Comparison of ENCODE assay signal across 22 mouse cellular contexts in the genomic region with DNA sequence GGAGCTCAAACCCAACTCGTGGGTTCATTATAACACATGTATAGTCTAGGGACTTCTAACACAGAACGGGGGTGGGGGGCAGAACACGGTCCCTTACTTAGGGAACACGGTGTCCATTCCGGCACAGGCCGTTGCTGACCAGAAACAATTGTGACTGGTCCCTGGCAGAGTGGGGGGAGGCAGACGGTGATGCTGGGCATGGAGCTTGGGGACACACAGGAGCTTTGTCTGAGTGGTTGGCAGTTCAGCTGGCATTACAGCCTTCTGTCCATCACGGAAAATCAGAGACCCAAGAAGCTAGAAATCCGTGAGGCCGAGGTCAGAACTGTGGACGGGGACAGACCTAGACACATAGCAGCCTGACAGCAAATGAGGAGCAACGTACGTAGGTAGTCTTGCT. TPM values are rescaled to one million over a fixed set of nuclear protein-coding genes. Genes with fewer than 3 reads are reported as not detected.
A peak's percentile ranks its signal among the peaks of the same experiment; 100 is the strongest.
DNase-seq lines count a peak whose midpoint lies in the region; ATAC-seq and TF ChIP-seq lines count a peak whose summit lies in the region.
"Had no signal": no experiment of that assay in that cellular context is flagged by ENCODE, and none has a peak within 500 bp of the region (broad histone marks: within the 10 kb centered on the region; RNA-seq: fewer than 3 reads in every experiment).

No protein-coding gene starts in this region.

- H3K9ac ChIP-seq in forebrain, embryonic 11.5 days (ENCODE audit: low read length), result no peak overlapping the region
- H3K9ac ChIP-seq: heart, embryonic 15.5 days; hindbrain, embryonic 13.5 days had no signal

- H3K27ac ChIP-seq in layer of hippocampus, adult 2 months, result peak overlapping the region; percentile 67; the same call in 1 of the 2 replicates
- H3K27ac ChIP-seq in forebrain, embryonic 11.5 days (ENCODE audit: low read depth, low read length), result no peak overlapping the region
- H3K27ac ChIP-seq: embryonic facial prominence, embryonic 10.5 days; heart, adult 2 months; heart, embryonic 15.5 days; hindbrain, embryonic 13.5 days; hindbrain, postnatal 0 days had no signal

- no peaks in the 10 kb centered on the region for H3K36me3 ChIP-seq in forebrain, embryonic 11.5 days (ENCODE audit: control insufficient read depth, insufficient read depth, low read length)
- H3K36me3 ChIP-seq: embryonic facial prominence, embryonic 10.5 days; heart, embryonic 15.5 days; hindbrain, embryonic 13.5 days had no signal

- no peak overlapping the region for H3K4me2 ChIP-seq in forebrain, embryonic 11.5 days (ENCODE audit: low read depth, low read length, severe bottlenecking)
- H3K4me2 ChIP-seq: heart, embryonic 11.5 days; heart, embryonic 15.5 days; hindbrain, embryonic 13.5 days had no signal

- no peak for ATAC-seq in forebrain, embryonic 11.5 days (replicated peaks; ENCODE audit: low FRiP score)
- ATAC-seq: forebrain, embryonic 14.5 days; hindbrain, postnatal 0 days had no signal

- no peak overlapping the region for H3K4me3 ChIP-seq in layer of hippocampus, adult 2 months
- H3K4me3 ChIP-seq in forebrain, embryonic 11.5 days (ENCODE audit: low read depth, low read length), result no peak overlapping the region
- H3K4me3 ChIP-seq: embryonic facial prominence, embryonic 10.5 days; heart, adult 2 months; heart, embryonic 15.5 days; hindbrain, embryonic 13.5 days had no signal

- 87% methylated on average over 13 of the region's 13 CpGs for WGBS in forebrain, embryonic 11.5 days

- H3K4me1 ChIP-seq in forebrain, embryonic 11.5 days (replicated peaks; ENCODE audit: control insufficient read depth, insufficient read depth, low read length), result peaks cover 5% of the 10 kb centered on the region; the same call in 1 of the 2 replicates
- H3K4me1 ChIP-seq: embryonic facial prominence, embryonic 10.5 days; heart, embryonic 15.5 days had no signal

- H3K27me3 ChIP-seq in forebrain, embryonic 11.5 days (ENCODE audit: control insufficient read depth, insufficient read depth, low read length), result no peaks in the 10 kb centered on the region
- H3K27me3 ChIP-seq: heart, embryonic 15.5 days had no signal

- no peak for TF ChIP-seq CTCF in layer of hippocampus, adult 2 months (conservative IDR thresholded peaks at IDR 0.05)

- no peaks in the 10 kb centered on the region for H3K9me3 ChIP-seq in forebrain, embryonic 11.5 days (ENCODE audit: control insufficient read depth, low read length)
- H3K9me3 ChIP-seq: embryonic facial prominence, embryonic 10.5 days; heart, embryonic 15.5 days; hindbrain, embryonic 13.5 days had no signal

- DNase-seq in layer of hippocampus, adult 2 months (ENCODE audit: low spot score in 2 of 2), result no peak
- DNase-seq in layer of hippocampus, adult 9-10 months (ENCODE audit: low spot score), result no peak
- peak; percentile 38 for DNase-seq in right cerebral cortex, adult 18-20 months
- DNase-seq in right cerebral cortex, postnatal 4 days, result no peak
- DNase-seq in layer of hippocampus, postnatal 36 days, result peak; percentile 21 to 37
- DNase-seq in forebrain, embryonic 11.5 days (ENCODE audit: low spot score), result no peak
- DNase-seq: adrenal gland, adult 2 months; adrenal gland, postnatal 36 days; cerebellum, adult 11-12 months; cerebellum, adult 9-11 months; cerebellum, postnatal 36 days; gastrocnemius, postnatal 10 days; heart, adult 2 months; heart, postnatal 14 days had no signal

RNA-seq across cellular contexts. Expression of gene Mobp, which starts 5.0 kb away (rescaled TPM):
- total RNA-seq in layer of hippocampus, adult 2 months (2021), result 100 to 1,000 TPM; 305 to 312 TPM
- 100 to 1,000 TPM; 456 to 539 TPM for total RNA-seq in layer of hippocampus, postnatal 36 days (2021)
- polyA plus RNA-seq in forebrain, embryonic 11.5 days (2014; fragmentation: Nextera tagmentation; extraction: Ambion mirVana), result 1.9 and 3.2 TPM in 2 replicates
- total RNA-seq: heart, adult 2 months; heart, postnatal 14 days; hematopoietic stem cell, adult 5-6 weeks had no signal
- polyA plus RNA-seq: adrenal gland, adult 2 months; heart, adult 2 months; heart, embryonic 11.5 days; hindbrain, embryonic 13.5 days had no signal

RNA-seq across cellular contexts. Expression of gene Rpsa, which starts 17.0 kb away (rescaled TPM):
- total RNA-seq in layer of hippocampus, adult 2 months (2021), result 100 to 1,000 TPM; 440 to 441 TPM
- total RNA-seq in layer of hippocampus, postnatal 36 days (2021), result 100 to 1,000 TPM; 428 to 437 TPM
- 1,443 and 1,598 TPM in 2 replicates for polyA plus RNA-seq in forebrain, embryonic 11.5 days (2014; fragmentation: Nextera tagmentation; extraction: Ambion mirVana)

RNA-seq across cellular contexts. Expression of gene Slc25a38, which starts 34.3 kb away (rescaled TPM):
- 10 to 100 TPM; 26.1 to 26.4 TPM for total RNA-seq in layer of hippocampus, adult 2 months (2021)
- total RNA-seq in layer of hippocampus, postnatal 36 days (2021), result 10 to 100 TPM; 26.9 to 29.1 TPM
- polyA plus RNA-seq in forebrain, embryonic 11.5 days (2014; fragmentation: Nextera tagmentation; extraction: Ambion mirVana), result 33.7 and 38.1 TPM in 2 replicates

RNA-seq across cellular contexts. Expression of gene Ccr8, which starts 52.6 kb away (rescaled TPM):
- total RNA-seq in layer of hippocampus, adult 2 months (2021), result not detected
- not detected for total RNA-seq in layer of hippocampus, postnatal 36 days (2021)
- not detected in 2 replicates for polyA plus RNA-seq in forebrain, embryonic 11.5 days (2014; fragmentation: Nextera tagmentation; extraction: Ambion mirVana)
- total RNA-seq: adrenal gland, adult 2 months; adrenal gland, postnatal 36 days; heart, adult 2 months; hindbrain, postnatal 0 days had no signal
- polyA plus RNA-seq: adrenal gland, adult 2 months; embryonic facial prominence, embryonic 10.5 days; forebrain, embryonic 14.5 days; gonadal fat pad, adult 2 months; heart, adult 2 months; heart, embryonic 11.5 days; hindbrain, embryonic 13.5 days; hindbrain, postnatal 0 days had no signal

Comparison
In these comparisons a context has a peak if more than half of its experiments do, and no peak if none do; other contexts are left out.
1. DNase-seq: peak in right cerebral cortex, adult 18-20 months (single experiment) and layer of hippocampus, postnatal 36 days (2 of 2); none in layer of hippocampus, adult 2 months (0 of 2), layer of hippocampus, adult 9-10 months (single experiment), right cerebral cortex, postnatal 4 days (single experiment) and forebrain, embryonic 11.5 days (single experiment).